Mouse (Mus musculus) layer of hippocampus, adult 18-20 months (tissue): ENCODE measurements around the gene Wdr6. TPM values are rescaled to one million over a fixed set of nuclear protein-coding genes. Genes with fewer than 3 reads are reported as not detected.
"Not testable (repeated sequence)": the region's sequence is repeated elsewhere in the genome, so short reads cannot be mapped to it uniquely, and the experiment has no call there.

Source experiments
- DNase-seq, 2 experiments: peaks; one replicate each; pipeline ENCODE4 v3.0.0; 2022; ENCODE audit warnings: low spot score in 2 of 2
- long read RNA-seq: library from polyadenylated mRNA; stranded (forward); transcript quantifications from one replicate; pipeline ENCODE4 v2.0.0, GENCODE M21; 2021
- total RNA-seq, 2 experiments: library from RNA; stranded (reverse); gene quantifications; 2 replicates each; pipeline ENCODE4 v1.2.3; 2021

Wdr6 gene
- 100 to 1,000 TPM; 112 to 123 TPM for total RNA-seq
- long read RNA-seq, full-length matches to known transcripts: 178 of 242 reads
- long read RNA-seq, partial matches to known transcripts: 61 of 242 reads
- long read RNA-seq, other reads (novel, unspliced or antisense): 3 of 242 reads

GRCm38 (mm10) chr9:108578545-108579343, at the start of gene Wdr6:
TSS of gene Wdr6 (minus strand) at chr9:108578739.
- peak; percentile 82 to 83 for DNase-seq

GRCm38 (mm10) chr9:108628141-108628540, 49.6 kb upstream of the Wdr6 start:
- DNase-seq: no peak

GRCm38 (mm10) chr9:108626498-108626897, 48.0 kb upstream of the Wdr6 start:
- DNase-seq: no peak

GRCm38 (mm10) chr9:108617301-108617700, 38.8 kb upstream of the Wdr6 start:
- DNase-seq: no peak

- DNase-seq: peak in 1 of 2 experiments; percentile 49
Observed at GRCm38 (mm10) chr9:108611488-108611887, 32.9 kb upstream of the Wdr6 start.

- no peak for DNase-seq
Observed at GRCm38 (mm10) chr9:108608889-108609288, 30.4 kb upstream of the Wdr6 start.

GRCm38 (mm10) chr9:108607929-108608328, 29.4 kb upstream of the Wdr6 start:
- DNase-seq: not testable (repeated sequence)

- no peak for DNase-seq
Observed at GRCm38 (mm10) chr9:108601986-108602385, 23.4 kb upstream of the Wdr6 start.

GRCm38 (mm10) chr9:108600011-108600410, 21.5 kb upstream of the Wdr6 start:
- no peak for DNase-seq

- no peak for DNase-seq
Observed at GRCm38 (mm10) chr9:108599021-108599566, 20.6 kb upstream of the Wdr6 start.

GRCm38 (mm10) chr9:108596998-108597764, 18.6 kb upstream of the Wdr6 start, which contains the start of gene P4htm:
TSS of gene P4htm (minus strand) at chr9:108597667.
- peak; percentile 72 to 85 for DNase-seq

- DNase-seq: no peak
Observed at GRCm38 (mm10) chr9:108594354-108594753, 15.8 kb upstream of the Wdr6 start.

- peak in 1 of 2 experiments; percentile 60 for DNase-seq
Observed at GRCm38 (mm10) chr9:108591462-108591861, 12.9 kb upstream of the Wdr6 start.

- no peak for DNase-seq
Observed at GRCm38 (mm10) chr9:108589229-108589628, 10.7 kb upstream of the Wdr6 start.

- DNase-seq: peak; percentile 86 to 94
Observed at GRCm38 (mm10) chr9:108587571-108588180, 9.1 kb upstream of the Wdr6 start.

- peak in 1 of 2 experiments; percentile 61 for DNase-seq
Observed at GRCm38 (mm10) chr9:108579344-108579690, 778 bp upstream of the Wdr6 start.

GRCm38 (mm10) chr9:108577934-108578544, 500 bp downstream of the Wdr6 start:
- DNase-seq: no peak

GRCm38 (mm10) chr9:108577025-108577424, 1.5 kb downstream of the Wdr6 start:
- DNase-seq: no peak

- no peak for DNase-seq
Observed at GRCm38 (mm10) chr9:108575321-108576297, 2.9 kb downstream of the Wdr6 start.

- no peak for DNase-seq
Observed at GRCm38 (mm10) chr9:108574921-108575320, 3.6 kb downstream of the Wdr6 start.
